Mouse (Mus musculus): ENCODE results near the gene Kif3b. TPM values are rescaled to one million over a fixed set of nuclear protein-coding genes. Genes with fewer than 3 reads are reported as not detected.

Gene Kif3b
- total RNA-seq (2023), result 10 to 100 TPM; 28.4 to 30.1 TPM

GRCm38 (mm10) chr2:153290938-153291928 lies at the start of gene Kif3b:
TSS of gene Kif3b (plus strand) at chr2:153291413.

DNA sequence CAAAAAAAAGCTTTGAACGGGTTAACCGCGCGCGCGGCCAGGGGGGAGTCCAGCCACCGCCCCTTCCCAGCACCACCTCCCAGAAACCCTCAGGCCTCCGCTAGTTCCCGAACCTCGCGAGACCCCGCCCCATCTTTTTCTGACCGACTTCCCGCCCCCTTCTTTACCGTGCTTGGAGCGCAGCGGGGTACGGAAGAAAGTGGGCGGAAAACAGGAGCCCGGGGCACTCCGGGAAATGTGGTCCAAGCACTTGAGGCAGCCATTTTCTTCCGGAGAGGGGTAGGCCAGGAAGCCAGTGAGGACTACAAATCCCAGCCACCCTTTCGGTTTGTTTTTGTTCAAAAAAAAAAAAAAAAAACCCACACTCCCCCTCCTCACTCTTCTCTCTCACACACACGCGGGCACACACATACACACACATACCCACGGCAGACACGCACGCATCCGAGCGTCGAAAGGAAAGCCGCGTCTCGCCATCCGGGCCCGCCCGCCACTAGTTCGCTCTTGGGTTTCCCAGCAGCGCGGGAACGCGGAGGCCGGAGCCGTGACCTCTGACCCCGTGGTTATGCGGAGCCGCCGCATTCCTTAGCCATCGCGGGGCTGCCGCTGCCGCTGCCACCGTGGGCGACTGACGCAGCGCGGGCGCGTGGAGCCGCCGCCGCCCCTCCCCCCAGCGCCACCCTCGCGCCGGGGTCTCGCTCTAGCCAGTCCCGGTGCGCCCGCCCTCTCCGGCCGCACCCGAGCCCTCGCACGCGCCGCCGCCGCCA lies 54.4 kb downstream of the Kif3b start, which contains the start of gene Asxl1:
Gene Asxl1 (plus strand): TSS at position 376 of the 767 bp plus-strand sequence.

Other genes with a start within 250 kb of the Kif3b start
- gene Ccm2l, start 225.5 kb upstream of the Kif3b start, total RNA-seq (2023), result not detected
- gene Hck, start 182.9 kb upstream of the Kif3b start, total RNA-seq (2023), result 100 to 1,000 TPM; 416 TPM
- 100 to 1,000 TPM; 156 to 161 TPM for gene Tm9sf4, start 130.1 kb upstream of the Kif3b start, total RNA-seq (2023)
- gene Tspyl3, start 66.0 kb upstream of the Kif3b start, total RNA-seq (2023), result 10 to 100 TPM; 11.3 to 12.4 TPM
- 10 to 100 TPM; 90.5 to 92.1 TPM for gene Plagl2, start 50.0 kb upstream of the Kif3b start, total RNA-seq (2023)
- gene Pofut1, start 49.9 kb upstream of the Kif3b start, total RNA-seq (2023), result 10 to 100 TPM; 27.6 to 30.5 TPM
- gene Asxl1, start 54.4 kb downstream of the Kif3b start, total RNA-seq (2023), result 10 to 100 TPM; 55.7 to 57.4 TPM
- not detected for gene 4930404H24Rik, start 201.4 kb downstream of the Kif3b start, total RNA-seq (2023)
- gene Nol4l, start 238.6 kb downstream of the Kif3b start, total RNA-seq (2023), result 1 to 10 TPM; 3.9 to 6.7 TPM

Data from monocyte, adult 59 days (primary cell).